ENCODE assay signal across 12 mouse cellular contexts in the genomic region with DNA sequence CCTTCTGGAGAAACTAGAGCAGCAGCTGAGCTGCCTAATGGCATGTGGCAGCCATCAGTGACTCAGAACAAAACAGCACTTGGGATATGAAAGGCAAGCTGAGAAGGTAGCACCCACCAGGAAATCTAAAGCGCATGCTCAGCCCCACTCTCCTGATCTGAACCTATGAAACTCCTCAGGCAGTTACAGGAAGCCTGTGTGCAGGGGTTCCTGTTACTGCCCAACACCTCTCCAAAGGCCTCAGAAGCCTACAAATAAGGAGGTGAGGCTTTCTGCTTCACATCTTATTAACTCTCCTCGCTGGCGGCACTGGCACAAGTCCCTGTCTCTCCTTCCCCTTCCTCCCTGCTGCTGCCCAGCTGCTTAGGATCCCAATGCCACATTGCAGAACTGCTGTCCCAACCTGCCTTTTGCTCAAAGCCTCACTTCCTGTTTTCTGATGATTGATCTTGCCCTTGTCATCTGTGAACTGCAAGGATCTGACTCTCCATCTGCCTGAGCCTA. TPM values are rescaled to one million over a fixed set of nuclear protein-coding genes. Genes with fewer than 3 reads are reported as not detected.
A peak's percentile ranks its signal among the peaks of the same experiment; 100 is the strongest.
DNase-seq lines count a peak whose midpoint lies in the region; ATAC-seq and TF ChIP-seq lines count a peak whose summit lies in the region.
"Had no signal": no experiment of that assay in that cellular context is flagged by ENCODE, and none has a peak within 500 bp of the region (broad histone marks: within the 10 kb centered on the region; RNA-seq: fewer than 3 reads in every experiment).

No protein-coding gene starts in this region.

- DNase-seq in A20 (ENCODE audit: low read depth, low spot score): peak; percentile 90
- DNase-seq in CD4-positive, CD25-positive, alpha-beta regulatory T cell, adult 2 months (ENCODE audit: low read depth, low spot score): peak; percentile 72
- DNase-seq in spleen, postnatal 10 days (ENCODE audit: low spot score in 2 of 2): peak; percentile 7 to 30
- no peak for DNase-seq in layer of hippocampus, adult 2 months (ENCODE audit: low spot score in 2 of 2)
- no peak for DNase-seq in left cerebral cortex, postnatal 36 days (ENCODE audit: low spot score in 2 of 2)
- DNase-seq: heart, postnatal 10 days had no signal

- intact Hi-C loops in left cerebral cortex, postnatal 36 days (cut with DNase I): no loop called here

- H3K27ac ChIP-seq in layer of hippocampus, adult 2 months: no peak overlapping the region; the same call in 1 of the 2 replicates
- H3K27ac ChIP-seq: embryonic facial prominence, embryonic 12.5 days; kidney, postnatal 0 days; limb, embryonic 12.5 days; midbrain, embryonic 15.5 days had no signal

- peak; percentile 92 for ATAC-seq in inflammation-experienced regulatory T-cells, adult 6 months
- no peak for ATAC-seq in megakaryocyte-erythroid progenitor cell, adult 5-6 weeks (replicated peaks; ENCODE audit: low FRiP score, low TSS enrichment, poor library complexity, severe bottlenecking)
- ATAC-seq: midbrain, embryonic 15.5 days had no signal

- no peak overlapping the region for H3K4me3 ChIP-seq in layer of hippocampus, adult 2 months
- H3K4me3 ChIP-seq: embryonic facial prominence, embryonic 12.5 days; limb, embryonic 12.5 days; midbrain, embryonic 15.5 days had no signal

- no peak for TF ChIP-seq CTCF in layer of hippocampus, adult 2 months (conservative IDR thresholded peaks at IDR 0.05)

RNA-seq across cellular contexts. Expression of a gene that starts 33.7 kb away (rescaled TPM):
- polyA plus RNA-seq in inflammation-experienced regulatory T-cells, adult 6 months (2017; shearing (Covaris generic)): 10 to 100 TPM; 74.2 to 95.3 (median 80.3) TPM
- 10 to 100 TPM; 31.3 to 39.4 TPM for total RNA-seq in layer of hippocampus, adult 2 months (2021)
- total RNA-seq in left cerebral cortex, postnatal 36 days (2021): 10 to 100 TPM; 11.4 to 14.7 TPM
- total RNA-seq in megakaryocyte-erythroid progenitor cell, adult 5-6 weeks (2014; fragmentation: Nextera tagmentation): 8.5 and 11.1 TPM in 2 replicates
- 8.9 and 13.7 TPM in 2 replicates for total RNA-seq in megakaryocyte-erythroid progenitor cell, adult 5-6 weeks (2017)

Comparison
In these comparisons a context has a peak if more than half of its experiments do, and no peak if none do; other contexts are left out.
1. DNase-seq: peak in A20 (single experiment), CD4-positive, CD25-positive, alpha-beta regulatory T cell, adult 2 months (single experiment) and spleen, postnatal 10 days (2 of 2); none in layer of hippocampus, adult 2 months (0 of 2) and left cerebral cortex, postnatal 36 days (0 of 2).